Mouse (Mus musculus): Measurements from ENCODE around the gene Nol10. TPM values are rescaled to one million over a fixed set of nuclear protein-coding genes. Genes with fewer than 3 reads are reported as not detected.
"Not testable (repeated sequence)": the region's sequence is repeated elsewhere in the genome, so short reads cannot be mapped to it uniquely, and the experiment has no call there.

Gene Nol10
- total and polyA plus RNA-seq, 3 experiments: 21.6 to 128 (median 44.2) TPM

DNA sequence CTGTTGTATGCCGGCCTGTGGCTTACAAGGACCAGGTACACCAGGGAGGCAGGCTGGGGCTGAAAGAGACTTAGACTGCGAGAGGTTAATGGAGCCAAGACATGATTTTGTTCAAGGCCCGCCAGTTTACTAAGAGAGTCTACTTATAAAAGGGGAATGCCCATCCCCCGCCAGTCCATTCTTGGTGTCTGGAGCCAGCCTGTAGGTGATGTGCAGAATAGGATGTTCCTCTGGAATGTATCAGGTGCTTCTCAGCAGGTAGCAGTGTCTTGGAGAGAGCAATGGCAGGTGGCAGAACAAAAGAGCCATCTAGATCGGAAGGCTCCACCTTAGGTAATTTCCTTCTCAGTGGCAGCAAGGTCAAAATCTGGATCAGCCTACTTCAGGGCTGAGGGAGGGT lies 116.3 kb downstream of the Nol10 start:
- not testable (repeated sequence) for H3K4me3 ChIP-seq (ENCODE audit: control insufficient read depth in 1 of 2, insufficient read depth in 1 of 2, low read depth in 2 of 2, low read length in 2 of 2); H3K27ac ChIP-seq (ENCODE audit: control insufficient read depth, low read depth, low read length); H3K79me2 ChIP-seq (ENCODE audit: control insufficient read depth, insufficient read depth, low read length, poor library complexity); H3K9me3 ChIP-seq (replicated peaks; ENCODE audit: insufficient read depth, low read length); H3K9ac ChIP-seq (ENCODE audit: control insufficient read depth, low read depth, low read length, poor library complexity, severe bottlenecking); H3K36me3 ChIP-seq (ENCODE audit: control insufficient read depth in 1 of 2, insufficient read depth in 2 of 2, low read length in 2 of 2); H3K4me1 ChIP-seq (ENCODE audit: control insufficient read depth in 1 of 2, insufficient read depth in 2 of 2, low read length in 2 of 2); DNase-seq (ENCODE audit: low read depth, low spot score); H3K27me3 ChIP-seq (ENCODE audit: control insufficient read depth in 1 of 2, insufficient read depth in 2 of 2, low read length in 2 of 2)

DNA sequence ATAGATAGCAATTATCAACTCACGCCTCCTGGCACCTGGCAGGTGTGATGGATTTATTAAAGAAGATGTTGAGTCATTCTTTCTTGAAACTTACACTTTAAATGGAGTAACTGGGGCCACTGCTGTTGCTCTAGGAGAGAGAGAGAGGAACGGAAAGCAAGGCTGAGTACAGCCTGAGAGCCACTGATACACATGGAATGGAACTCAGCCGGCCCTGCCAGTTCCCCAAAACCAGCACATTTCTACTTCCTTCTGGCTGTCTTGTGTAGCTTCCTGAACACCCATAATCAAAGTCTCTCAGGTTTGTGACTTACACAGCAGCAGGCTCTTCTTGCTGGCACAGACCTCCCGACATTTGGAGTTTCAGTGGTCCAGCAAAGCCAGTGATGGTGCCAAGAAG lies 118.5 kb downstream of the Nol10 start:
- no peaks in the 10 kb centered on the region for H3K27me3 ChIP-seq (ENCODE audit: control insufficient read depth in 1 of 2, insufficient read depth in 2 of 2, low read length in 2 of 2)
- TF ChIP-seq MAX (IDR thresholded peaks at IDR 0.05; ENCODE audit: low read length) (no peak), POLR2AphosphoS5 (IDR thresholded peaks at IDR 0.05; ENCODE audit: borderline replicate concordance, low read depth, low read length) (no peak), CHD1 (IDR thresholded peaks at IDR 0.05; ENCODE audit: low read depth, low read length) (no peak), KAT2A (conservative IDR thresholded peaks at IDR 0.05; ENCODE audit: low read depth, low read length) (no peak)
- no peak overlapping the region for H3K4me3 ChIP-seq (ENCODE audit: control insufficient read depth in 1 of 2, insufficient read depth in 1 of 2, low read depth in 2 of 2, low read length in 2 of 2)
- H3K4me1 ChIP-seq (ENCODE audit: control insufficient read depth in 1 of 2, insufficient read depth in 2 of 2, low read length in 2 of 2): no peaks in the 10 kb centered on the region
- no peak overlapping the region; the same call in 1 of the 2 replicates for H3K9ac ChIP-seq (ENCODE audit: control insufficient read depth, low read depth, low read length, poor library complexity, severe bottlenecking)
- H3K79me2 ChIP-seq (ENCODE audit: control insufficient read depth, insufficient read depth, low read length, poor library complexity): no peaks in the 10 kb centered on the region
- H3K36me3 ChIP-seq (ENCODE audit: control insufficient read depth in 1 of 2, insufficient read depth in 2 of 2, low read length in 2 of 2): no peaks in the 10 kb centered on the region
- H3K27ac ChIP-seq (ENCODE audit: control insufficient read depth, low read depth, low read length): no peak overlapping the region
- DNase-seq (ENCODE audit: low read depth, low spot score): peak; percentile 30
- H3K9me3 ChIP-seq (replicated peaks; ENCODE audit: insufficient read depth, low read length): no peaks in the 10 kb centered on the region

DNA sequence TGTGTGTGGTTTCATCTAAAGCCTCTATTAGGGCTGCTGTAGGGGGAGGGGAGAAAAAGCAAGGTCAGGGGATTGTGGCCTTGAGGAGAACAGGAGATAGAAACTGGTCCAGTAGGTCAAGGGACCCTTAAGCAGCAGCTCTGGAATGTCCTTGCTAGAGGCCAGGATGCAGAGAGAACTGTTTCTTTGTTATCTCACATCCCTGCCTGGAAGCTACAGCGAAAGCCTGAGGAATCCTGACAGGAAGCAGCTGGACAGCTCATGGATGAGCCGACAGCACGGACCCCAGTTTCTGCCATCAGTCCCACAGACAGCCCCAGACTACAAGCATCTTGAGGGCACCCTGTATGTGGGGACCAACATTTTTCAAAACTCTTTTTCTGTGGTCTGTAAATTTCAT lies 120.1 kb downstream of the Nol10 start:
- TF ChIP-seq GATA1 (IDR thresholded peaks at IDR 0.05; ENCODE audit: low read depth, low read length) (no peak), GABPA (IDR thresholded peaks at IDR 0.05; ENCODE audit: low read depth, low read length) (no peak), TAL1 (IDR thresholded peaks at IDR 0.05; ENCODE audit: low read length) (no peak), E2F4 (IDR thresholded peaks at IDR 0.05; ENCODE audit: borderline replicate concordance, low read depth, low read length) (no peak), UBTF (IDR thresholded peaks at IDR 0.05; ENCODE audit: borderline replicate concordance, insufficient read depth, low read depth, low read length) (no peak), MXI1 (IDR thresholded peaks at IDR 0.05; ENCODE audit: low read depth, low read length) (no peak), RAD21 (IDR thresholded peaks at IDR 0.05; ENCODE audit: low read depth, low read length) (no peak), RCOR1 (IDR thresholded peaks at IDR 0.05; ENCODE audit: low read depth, low read length) (no peak), KAT2A (conservative IDR thresholded peaks at IDR 0.05; ENCODE audit: low read depth, low read length) (no peak), POLR2AphosphoS5 (IDR thresholded peaks at IDR 0.05; ENCODE audit: borderline replicate concordance, low read depth, low read length) (no peak), MEF2A (IDR thresholded peaks at IDR 0.05; ENCODE audit: extremely low read depth, insufficient replicate concordance, low read depth, low read length, poor library complexity, severe bottlenecking) (no peak), ZMIZ1 (IDR thresholded peaks at IDR 0.05; ENCODE audit: low read depth, low read length) (no peak), MYB (IDR thresholded peaks at IDR 0.05; ENCODE audit: low read depth, low read length) (no peak), BHLHE40 (IDR thresholded peaks at IDR 0.05; ENCODE audit: borderline replicate concordance, low read depth, low read length) (no peak), SMC3 (IDR thresholded peaks at IDR 0.05; ENCODE audit: low read depth, low read length) (no peak), JUND (IDR thresholded peaks at IDR 0.05; ENCODE audit: low read depth, low read length) (no peak), ETS1 (IDR thresholded peaks at IDR 0.05; ENCODE audit: low read depth, low read length) (no peak), MAFK (IDR thresholded peaks at IDR 0.05; ENCODE audit: borderline replicate concordance, low read depth, low read length) (no peak)
- no peak overlapping the region for H3K27ac ChIP-seq (ENCODE audit: control insufficient read depth, low read depth, low read length)
- H3K4me3 ChIP-seq (ENCODE audit: control insufficient read depth in 1 of 2, insufficient read depth in 1 of 2, low read depth in 2 of 2, low read length in 2 of 2): no peak overlapping the region
- no peak for DNase-seq (ENCODE audit: low read depth, low spot score)
- 0 out of 4 replicates have a peak, but pooled peaks cover 0 to 3% of the 10 kb centered on the region in 2 experiments for H3K27me3 ChIP-seq (ENCODE audit: control insufficient read depth in 1 of 2, insufficient read depth in 2 of 2, low read length in 2 of 2)
- no peaks in the 10 kb centered on the region for H3K4me1 ChIP-seq (ENCODE audit: control insufficient read depth in 1 of 2, insufficient read depth in 2 of 2, low read length in 2 of 2)
- H3K9me3 ChIP-seq (replicated peaks; ENCODE audit: insufficient read depth, low read length): no peaks in the 10 kb centered on the region
- H3K79me2 ChIP-seq (ENCODE audit: control insufficient read depth, insufficient read depth, low read length, poor library complexity): no peaks in the 10 kb centered on the region
- H3K36me3 ChIP-seq (ENCODE audit: control insufficient read depth in 1 of 2, insufficient read depth in 2 of 2, low read length in 2 of 2): no peaks in the 10 kb centered on the region
- no peak overlapping the region for H3K9ac ChIP-seq (ENCODE audit: control insufficient read depth, low read depth, low read length, poor library complexity, severe bottlenecking)

All from MEL (cell line).